In genomic region chr7:16945419-16945818, GRCm38 (mm10) we compare ENCODE assay signal across 8 mouse cellular contexts. TPM values are rescaled to one million over a fixed set of nuclear protein-coding genes. Genes with fewer than 3 reads are reported as not detected.
DNase-seq lines count a peak whose midpoint lies in the region; ATAC-seq and TF ChIP-seq lines count a peak whose summit lies in the region.

No protein-coding gene starts in this region.

- no peak for TF ChIP-seq CTCF in E14TG2a.4 (conservative IDR thresholded peaks at IDR 0.05; ENCODE audit: low read length)
- TF ChIP-seq CTCF in lung, postnatal 0 days (IDR thresholded peaks at IDR 0.05) = no peak

- H3K4me3 ChIP-seq in E14TG2a.4 (replicated peaks; ENCODE audit: low read length) = peak overlapping the region; percentile 84
- H3K4me3 ChIP-seq in forebrain, embryonic 11.5 days (ENCODE audit: low read depth, low read length) = peak overlapping the region; percentile 61
- H3K4me3 ChIP-seq in limb, embryonic 11.5 days (ENCODE audit: low read depth, low read length) = peak overlapping the region; percentile 61
- no peak overlapping the region for H3K4me3 ChIP-seq in lung, postnatal 0 days (ENCODE audit: low read depth, low read length)

- WGBS in forebrain, embryonic 11.5 days = 11% methylated on average over 17 of the region's 17 CpGs
- WGBS in limb, embryonic 11.5 days = 12% methylated on average over 17 of the region's 17 CpGs
- WGBS in lung, postnatal 0 days = 22% methylated on average over 17 of the region's 17 CpGs

- peak; percentile 63 for DNase-seq in cerebellum, adult 11 months
- DNase-seq in forebrain, embryonic 11.5 days (ENCODE audit: low spot score) = no peak
- peak; percentile 45 for DNase-seq in limb, embryonic 11.5 days (ENCODE audit: low spot score)
- no peak for DNase-seq in frontal cortex, postnatal 10 days (ENCODE audit: low spot score in 2 of 2)
- DNase-seq in lung, postnatal 0 days (ENCODE audit: low spot score) = no peak

- TF ChIP-seq EP300 in lung, postnatal 0 days (IDR thresholded peaks at IDR 0.05) = no peak

- peak overlapping the region; percentile 91 for H3K4me2 ChIP-seq in forebrain, embryonic 11.5 days (ENCODE audit: low read depth, low read length, severe bottlenecking)
- peak overlapping the region; percentile 87 for H3K4me2 ChIP-seq in limb, embryonic 11.5 days (ENCODE audit: low read depth, severe bottlenecking)
- H3K4me2 ChIP-seq in lung, postnatal 0 days (replicated peaks; ENCODE audit: low read depth, low read length) = no peak overlapping the region

- peaks cover 56% of the 10 kb centered on the region for H3K4me1 ChIP-seq in E14TG2a.4 (replicated peaks; ENCODE audit: low read depth, low read length)
- peaks cover 22% of the 10 kb centered on the region for H3K4me1 ChIP-seq in forebrain, embryonic 11.5 days (replicated peaks; ENCODE audit: control insufficient read depth, insufficient read depth, low read length)
- peaks cover 39% of the 10 kb centered on the region for H3K4me1 ChIP-seq in limb, embryonic 11.5 days (ENCODE audit: control insufficient read depth, insufficient read depth, low read length)
- peaks cover 21% of the 10 kb centered on the region; the same call in 1 of the 2 replicates for H3K4me1 ChIP-seq in lung, postnatal 0 days (ENCODE audit: insufficient read depth, low read depth, low read length)

- no peaks in the 10 kb centered on the region for H3K36me3 ChIP-seq in E14TG2a.4 (ENCODE audit: insufficient read depth, low read length)
- no peaks in the 10 kb centered on the region for H3K36me3 ChIP-seq in forebrain, embryonic 11.5 days (ENCODE audit: control insufficient read depth, insufficient read depth, low read length)
- H3K36me3 ChIP-seq in limb, embryonic 11.5 days (ENCODE audit: control insufficient read depth, insufficient read depth, low read length) = no peaks in the 10 kb centered on the region
- no peaks in the 10 kb centered on the region for H3K36me3 ChIP-seq in lung, postnatal 0 days (ENCODE audit: insufficient read depth, low read length)

- peaks cover 57% of the 10 kb centered on the region for H3K27me3 ChIP-seq in E14TG2a.4 (ENCODE audit: insufficient read depth, low read length)
- peaks cover 46% of the 10 kb centered on the region for H3K27me3 ChIP-seq in forebrain, embryonic 11.5 days (ENCODE audit: control insufficient read depth, insufficient read depth, low read length)
- H3K27me3 ChIP-seq in limb, embryonic 11.5 days (ENCODE audit: control insufficient read depth, insufficient read depth, low read length) = peaks cover 50% of the 10 kb centered on the region
- H3K27me3 ChIP-seq in lung, postnatal 0 days (replicated peaks; ENCODE audit: insufficient read depth, low read length) = peaks cover 30% of the 10 kb centered on the region

- peaks cover 6% of the 10 kb centered on the region; the same call in 1 of the 2 replicates for H3K9me3 ChIP-seq in E14TG2a.4 (ENCODE audit: low read length)
- no peaks in the 10 kb centered on the region for H3K9me3 ChIP-seq in forebrain, embryonic 11.5 days (ENCODE audit: control insufficient read depth, low read length)
- H3K9me3 ChIP-seq in limb, embryonic 11.5 days (ENCODE audit: control insufficient read depth, low read length) = no peaks in the 10 kb centered on the region
- H3K9me3 ChIP-seq in lung, postnatal 0 days (ENCODE audit: low read length) = no peaks in the 10 kb centered on the region

- ATAC-seq in cerebellum, adult (ENCODE audit: insufficient number of reproducible peaks, low FRiP score, low TSS enrichment) = no peak
- no peak for ATAC-seq in forebrain, embryonic 11.5 days (replicated peaks; ENCODE audit: low FRiP score)
- ATAC-seq in limb, embryonic 11.5 days (ENCODE audit: insufficient number of reproducible peaks, low FRiP score, low TSS enrichment, low read depth) = no peak
- no peak for ATAC-seq in monocyte, adult 5-6 weeks (replicated peaks; ENCODE audit: insufficient number of reproducible peaks, low FRiP score, low TSS enrichment, poor library complexity, severe bottlenecking)
- no peak for ATAC-seq in lung, postnatal 0 days

- H3K27ac ChIP-seq in forebrain, embryonic 11.5 days (ENCODE audit: low read depth, low read length) = no peak overlapping the region
- H3K27ac ChIP-seq in limb, embryonic 11.5 days (replicated peaks; ENCODE audit: low read depth, low read length) = no peak overlapping the region
- no peak overlapping the region for H3K27ac ChIP-seq in lung, postnatal 0 days (ENCODE audit: low read length)

- H3K9ac ChIP-seq in forebrain, embryonic 11.5 days (ENCODE audit: low read length) = peak overlapping the region; percentile 78
- no peak overlapping the region for H3K9ac ChIP-seq in limb, embryonic 11.5 days (ENCODE audit: low read length)
- no peak overlapping the region for H3K9ac ChIP-seq in lung, postnatal 0 days (replicated peaks; ENCODE audit: low read depth)

RNA-seq across cellular contexts. Expression of gene Pnmal2, which starts 0.9 kb away (rescaled TPM):
- 12.3 and 13.0 TPM in 2 replicates for polyA plus RNA-seq in forebrain, embryonic 11.5 days (2014; fragmentation: Nextera tagmentation; extraction: Ambion mirVana)
- polyA plus RNA-seq in limb, embryonic 11.5 days (2014; fragmentation: Nextera tagmentation; extraction: Ambion mirVana) = 4.8 TPM in 2 replicates
- 0.10 TPM in 1 of 3 replicates, not detected in the others for total RNA-seq in monocyte, adult 5-6 weeks (2017)
- polyA plus RNA-seq in lung, postnatal 0 days (2015; fragmentation: Nextera tagmentation; extraction: Ambion mirVana) = 1.9 and 2.0 TPM in 2 replicates

RNA-seq across cellular contexts. Expression of gene Pnmal1, which starts 14.1 kb away (rescaled TPM):
- polyA plus RNA-seq in forebrain, embryonic 11.5 days (2014; fragmentation: Nextera tagmentation; extraction: Ambion mirVana) = 20.4 and 22.7 TPM in 2 replicates
- 2.0 and 2.1 TPM in 2 replicates for polyA plus RNA-seq in limb, embryonic 11.5 days (2014; fragmentation: Nextera tagmentation; extraction: Ambion mirVana)
- not detected in 3 replicates for total RNA-seq in monocyte, adult 5-6 weeks (2017)
- 0.04 TPM in 1 of 2 replicates, not detected in the other for polyA plus RNA-seq in lung, postnatal 0 days (2015; fragmentation: Nextera tagmentation; extraction: Ambion mirVana)

RNA-seq across cellular contexts. Expression of gene Calm3, which starts 21.5 kb away (rescaled TPM):
- polyA plus RNA-seq in forebrain, embryonic 11.5 days (2014; fragmentation: Nextera tagmentation; extraction: Ambion mirVana) = 276 and 285 TPM in 2 replicates
- polyA plus RNA-seq in limb, embryonic 11.5 days (2014; fragmentation: Nextera tagmentation; extraction: Ambion mirVana) = 176 and 201 TPM in 2 replicates
- total RNA-seq in monocyte, adult 5-6 weeks (2017) = 169 to 298 TPM (median 195 TPM) in 3 replicates
- polyA plus RNA-seq in lung, postnatal 0 days (2015; fragmentation: Nextera tagmentation; extraction: Ambion mirVana) = 61.7 and 63.6 TPM in 2 replicates

RNA-seq across cellular contexts. Expression of gene Gm42372, which starts 37.5 kb away (rescaled TPM):
- 1.4 and 1.8 TPM in 2 replicates for polyA plus RNA-seq in forebrain, embryonic 11.5 days (2014; fragmentation: Nextera tagmentation; extraction: Ambion mirVana)
- 0.65 and 0.78 TPM in 2 replicates for polyA plus RNA-seq in limb, embryonic 11.5 days (2014; fragmentation: Nextera tagmentation; extraction: Ambion mirVana)
- total RNA-seq in monocyte, adult 5-6 weeks (2017) = 0.49 to 0.75 TPM (median 0.67 TPM) in 3 replicates
- 0.02 and 0.04 TPM in 2 replicates for polyA plus RNA-seq in lung, postnatal 0 days (2015; fragmentation: Nextera tagmentation; extraction: Ambion mirVana)

RNA-seq across cellular contexts. Expression of gene Ptgir, which starts 39.1 kb away (rescaled TPM):
- 0.11 and 0.39 TPM in 2 replicates for polyA plus RNA-seq in forebrain, embryonic 11.5 days (2014; fragmentation: Nextera tagmentation; extraction: Ambion mirVana)
- polyA plus RNA-seq in limb, embryonic 11.5 days (2014; fragmentation: Nextera tagmentation; extraction: Ambion mirVana) = 0.24 and 0.44 TPM in 2 replicates
- 9.8 to 15.4 TPM (median 14.0 TPM) in 3 replicates for total RNA-seq in monocyte, adult 5-6 weeks (2017)
- 2.0 and 2.4 TPM in 2 replicates for polyA plus RNA-seq in lung, postnatal 0 days (2015; fragmentation: Nextera tagmentation; extraction: Ambion mirVana)

Comparison
In these comparisons a context has a peak if more than half of its experiments do, and no peak if none do; other contexts are left out.
1. DNase-seq: peak in cerebellum, adult 11 months (single experiment) and limb, embryonic 11.5 days (single experiment); none in forebrain, embryonic 11.5 days (single experiment), frontal cortex, postnatal 10 days (0 of 2) and lung, postnatal 0 days (single experiment).